Mouse (Mus musculus) T-helper 17 cell (primary cell): ENCODE measurements around the gene Prkch.

ENCODE experiments used
- in situ Hi-C, 2 experiments: fragments of 300-600 bp; cut with MboI, MseI; formaldehyde crosslinking; loops; 1 replicate in 1 of 2; 2 replicates in 1 of 2; pipeline ENCODE4 v1.15.1; 2025; ENCODE audit warnings: high pct_unique_total_duplicates in 2 of 2

Gene Prkch

GRCm38 (mm10) chr12:73781425-73782032 is 196.9 kb downstream of the Prkch start:
- in situ Hi-C loops, result loop anchor here in 1 of 2 experiments (5.0 kb wide), 1 partner anchor 56 kb away; no protein-coding TSS in a partner anchor

GRCm38 (mm10) chr12:73786909-73787308 is 202.3 kb downstream of the Prkch start:
- in situ Hi-C loops, result loop anchor here in 1 of 2 experiments (5.0 kb wide), 1 partner anchor 115 kb away; the partner anchor contains the start of gene Hif1a

GRCm38 (mm10) chr12:73788850-73789249 is 204.3 kb downstream of the Prkch start:
- in situ Hi-C loops, result loop anchor here in 1 of 2 experiments (5.0 kb wide), 1 partner anchor 113 kb away; the partner anchor contains the start of gene Hif1a

GRCm38 (mm10) chr12:73790571-73791108 is 206.0 kb downstream of the Prkch start:
- in situ Hi-C loops, result no loop called here

GRCm38 (mm10) chr12:73793216-73793615 is 208.6 kb downstream of the Prkch start:
- in situ Hi-C loops, result no loop called here

- in situ Hi-C loops, result no loop called here
These were observed 209.1 kb downstream of the Prkch start for GRCm38 (mm10) chr12:73793744-73794143.

- in situ Hi-C loops, result no loop called here
These were observed 209.7 kb downstream of the Prkch start for GRCm38 (mm10) chr12:73794151-73794883.

GRCm38 (mm10) chr12:73799671-73800070 is 215.1 kb downstream of the Prkch start:
- in situ Hi-C loops, result loop anchor here in 1 of 2 experiments (5.0 to 25.0 kb wide), 2 partner anchors 53 to 488 kb away; no protein-coding TSS in a partner anchor

GRCm38 (mm10) chr12:73800886-73801285 is 216.3 kb downstream of the Prkch start:
- in situ Hi-C loops, result loop anchor here in 1 of 2 experiments (25.0 kb wide), 1 partner anchor 486 kb away; no protein-coding TSS in a partner anchor

GRCm38 (mm10) chr12:73801845-73802244 is 217.2 kb downstream of the Prkch start:
- in situ Hi-C loops, result loop anchor here in 1 of 2 experiments (25.0 kb wide), 1 partner anchor 485 kb away; no protein-coding TSS in a partner anchor

- in situ Hi-C loops, result loop anchor here in 1 of 2 experiments (25.0 kb wide), 1 partner anchor 485 kb away; no protein-coding TSS in a partner anchor
These were observed 217.9 kb downstream of the Prkch start for GRCm38 (mm10) chr12:73802379-73803057.

GRCm38 (mm10) chr12:73803946-73804345 is 219.3 kb downstream of the Prkch start:
- in situ Hi-C loops, result loop anchor here in 1 of 2 experiments (25.0 kb wide), 1 partner anchor 483 kb away; no protein-coding TSS in a partner anchor

GRCm38 (mm10) chr12:73805541-73805940 is 220.9 kb downstream of the Prkch start:
- in situ Hi-C loops, result loop anchor here in 1 of 2 experiments (25.0 kb wide), 1 partner anchor 482 kb away; no protein-coding TSS in a partner anchor

- in situ Hi-C loops, result loop anchor here in 1 of 2 experiments (25.0 kb wide), 1 partner anchor 481 kb away; no protein-coding TSS in a partner anchor
These were observed 221.4 kb downstream of the Prkch start for GRCm38 (mm10) chr12:73806003-73806402.

GRCm38 (mm10) chr12:73807228-73807627 is 222.6 kb downstream of the Prkch start:
- in situ Hi-C loops, result loop anchor here in 1 of 2 experiments (25.0 kb wide), 1 partner anchor 480 kb away; no protein-coding TSS in a partner anchor

- in situ Hi-C loops, result loop anchor here in 1 of 2 experiments (25.0 kb wide), 1 partner anchor 477 kb away; no protein-coding TSS in a partner anchor
These were observed 225.6 kb downstream of the Prkch start for GRCm38 (mm10) chr12:73810041-73810795.

- in situ Hi-C loops, result loop anchor here in 1 of 2 experiments (25.0 kb wide), 1 partner anchor 476 kb away; no protein-coding TSS in a partner anchor
These were observed 226.3 kb downstream of the Prkch start for GRCm38 (mm10) chr12:73810903-73811302.

- in situ Hi-C loops, result loop anchor here in 1 of 2 experiments (25.0 kb wide), 1 partner anchor 475 kb away; no protein-coding TSS in a partner anchor
These were observed 227.6 kb downstream of the Prkch start for GRCm38 (mm10) chr12:73812198-73812597.

GRCm38 (mm10) chr12:73813016-73813900 is 228.7 kb downstream of the Prkch start:
- in situ Hi-C loops, result loop anchor here in 1 of 2 experiments (25.0 kb wide), 1 partner anchor 474 kb away; no protein-coding TSS in a partner anchor
